Mouse (Mus musculus): ENCODE data around the gene Svip. TPM values are rescaled to one million over a fixed set of nuclear protein-coding genes. Genes with fewer than 3 reads are reported as not detected.

Svip gene
- 27.1 TPM for polyA plus RNA-seq (2014; fragmentation: Illumina TruSeq; extraction: RNeasy Lipid Tissue Mini Kit (QIAGEN cat#74804); ENCODE audit: low read depth, low replicate concordance)

DNA sequence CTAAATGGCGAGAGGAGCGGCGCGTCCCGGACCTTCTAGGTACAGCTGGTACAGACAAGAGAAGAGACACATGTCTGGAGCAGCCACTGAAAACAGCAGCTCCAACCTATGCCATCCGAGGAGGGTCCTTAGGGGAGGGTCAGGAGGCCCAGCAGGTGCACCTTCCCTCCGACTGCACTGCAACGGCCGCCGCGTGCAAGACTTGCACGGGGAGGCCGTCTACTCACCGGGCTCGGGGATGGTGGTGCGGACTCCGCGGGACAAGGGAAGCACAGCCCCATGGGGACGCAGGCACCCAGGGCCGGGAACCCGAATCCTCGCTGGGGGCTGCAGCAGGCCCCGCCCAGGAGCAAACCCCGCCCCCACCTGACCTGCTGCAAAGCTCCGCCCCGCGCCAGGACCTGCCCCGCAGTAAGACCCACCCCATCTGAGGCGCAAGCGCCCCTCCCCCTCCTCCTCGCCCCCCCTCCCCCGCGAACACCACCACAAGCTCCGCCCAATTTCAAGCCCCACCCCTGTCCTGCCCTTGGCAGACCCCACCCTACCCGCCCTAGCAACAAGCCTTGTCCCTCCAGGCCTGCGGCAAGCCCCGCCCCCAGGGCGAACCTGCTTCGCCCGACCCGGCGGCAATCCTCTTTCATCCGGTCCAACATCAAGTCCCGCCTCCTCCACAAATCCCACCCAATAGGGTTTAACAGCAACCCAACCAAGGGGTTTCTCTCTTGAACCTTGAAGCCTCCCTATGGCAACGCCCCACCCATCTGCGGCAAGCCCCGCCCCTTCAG is at the start of gene Svip:
TSS of gene Svip (minus strand) at position 508 of the 785 bp plus-strand sequence.

GRCm38 (mm10) chr7:52015628-52016027 is 9.8 kb upstream of the Svip start, which contains the start of gene 1700015G11Rik:
TSS of gene 1700015G11Rik (minus strand) at chr7:52015728.

Other genes starting within 250 kb of the Svip start
- 94.3 TPM for gene Gas2, start 144.0 kb downstream of the Svip start, polyA plus RNA-seq (2014; fragmentation: Illumina TruSeq; extraction: RNeasy Lipid Tissue Mini Kit (QIAGEN cat#74804); ENCODE audit: low read depth, low replicate concordance)
- gene Fancf, start 143.8 kb downstream of the Svip start, polyA plus RNA-seq (2014; fragmentation: Illumina TruSeq; extraction: RNeasy Lipid Tissue Mini Kit (QIAGEN cat#74804); ENCODE audit: low read depth, low replicate concordance), result 4.8 TPM
- not detected for gene 1700015G11Rik, start 9.7 kb upstream of the Svip start, polyA plus RNA-seq (2014; fragmentation: Illumina TruSeq; extraction: RNeasy Lipid Tissue Mini Kit (QIAGEN cat#74804); ENCODE audit: low read depth, low replicate concordance)